Comparison of ENCODE assay signal across 9 mouse cellular contexts in genomic region chr6:11593583-11594271, GRCm38 (mm10).
DNase-seq lines count a peak whose midpoint lies in the region; ATAC-seq and TF ChIP-seq lines count a peak whose summit lies in the region.
"Had no signal": no experiment of that assay in that cellular context is flagged by ENCODE, and none has a peak within 500 bp of the region (broad histone marks: within the 10 kb centered on the region; RNA-seq: fewer than 3 reads in every experiment).

No protein-coding gene starts in this region.

- no peaks in the 10 kb centered on the region for H3K27me3 ChIP-seq in heart, postnatal 0 days (ENCODE audit: control insufficient read depth, insufficient read depth, low read length)
- no peaks in the 10 kb centered on the region for H3K27me3 ChIP-seq in midbrain, embryonic 15.5 days (replicated peaks)

- no peak overlapping the region for H3K9ac ChIP-seq in heart, postnatal 0 days (replicated peaks; ENCODE audit: low read depth, low read length)
- H3K9ac ChIP-seq in midbrain, embryonic 15.5 days: no peak overlapping the region

- ATAC-seq in heart, postnatal 0 days (ENCODE audit: insufficient read depth, low read depth): no peak
- peak; percentile 95 to 96 for ATAC-seq in hematopoietic stem cell, adult 5-6 weeks (replicated peaks in 1 of 2; ENCODE audit: insufficient read depth in 1 of 2, low FRiP score in 2 of 2, low TSS enrichment in 1 of 2, low read depth in 1 of 2, poor library complexity in 2 of 2, severe bottlenecking in 2 of 2)
- peak; percentile 37; the same call in 1 of the 2 replicates for ATAC-seq in midbrain, embryonic 15.5 days (replicated peaks)
- ATAC-seq: Patski had no signal

- peak; percentile 10 for DNase-seq in heart, postnatal 0 days (ENCODE audit: low spot score)
- DNase-seq in heart, postnatal 14 days: no peak
- DNase-seq in right cerebral cortex, postnatal 4 days: peak; percentile 6
- no peak for DNase-seq in right cerebral cortex, postnatal 14 days
- no peak for DNase-seq in B cell, adult 2 months
- DNase-seq in left cerebral cortex, adult 9 months (ENCODE audit: low spot score in 2 of 2): no peak

- 55% methylated on average over 14 of the region's 14 CpGs for WGBS in heart, postnatal 0 days
- WGBS in midbrain, embryonic 15.5 days: 79% methylated on average over 14 of the region's 14 CpGs

- no peak for TF ChIP-seq EP300 in heart, postnatal 0 days (IDR thresholded peaks at IDR 0.05; ENCODE audit: low read depth)

- TF ChIP-seq CTCF in heart, postnatal 0 days (IDR thresholded peaks at IDR 0.05; ENCODE audit: low read depth): no peak

- no peaks in the 10 kb centered on the region for H3K36me3 ChIP-seq in heart, postnatal 0 days (replicated peaks; ENCODE audit: control insufficient read depth, insufficient read depth, low read length)
- no peaks in the 10 kb centered on the region for H3K36me3 ChIP-seq in midbrain, embryonic 15.5 days (replicated peaks)

- peak overlapping the region; percentile 27; the same call in 1 of the 2 replicates for H3K4me2 ChIP-seq in heart, postnatal 0 days (ENCODE audit: low read depth, low read length)
- no peak overlapping the region for H3K4me2 ChIP-seq in midbrain, embryonic 15.5 days

- intact Hi-C loops in heart, postnatal 14 days (cut with DNase I): no loop called here

- no peak overlapping the region for H3K4me3 ChIP-seq in heart, postnatal 0 days (ENCODE audit: low read depth, low read length)
- H3K4me3 ChIP-seq in midbrain, embryonic 15.5 days: no peak overlapping the region

- no peak overlapping the region for H3K27ac ChIP-seq in heart, postnatal 0 days (ENCODE audit: low read depth)
- peak overlapping the region; percentile 17; the same call in 1 of the 2 replicates for H3K27ac ChIP-seq in midbrain, embryonic 15.5 days

- no peaks in the 10 kb centered on the region for H3K9me3 ChIP-seq in heart, postnatal 0 days (replicated peaks; ENCODE audit: control insufficient read depth, low read length)
- H3K9me3 ChIP-seq in midbrain, embryonic 15.5 days: no peaks in the 10 kb centered on the region

- no peaks in the 10 kb centered on the region for H3K4me1 ChIP-seq in heart, postnatal 0 days (ENCODE audit: control insufficient read depth, insufficient read depth)
- no peaks in the 10 kb centered on the region for H3K4me1 ChIP-seq in midbrain, embryonic 15.5 days

Comparison
In these comparisons a context has a peak if more than half of its experiments do, and no peak if none do; other contexts are left out.
1. DNase-seq: peak in heart, postnatal 0 days (single experiment) and right cerebral cortex, postnatal 4 days (single experiment); none in heart, postnatal 14 days (0 of 2), right cerebral cortex, postnatal 14 days (single experiment), B cell, adult 2 months (0 of 2) and left cerebral cortex, adult 9 months (0 of 2).